8 mouse cellular contexts compared by ENCODE assay signal in the genomic region with DNA sequence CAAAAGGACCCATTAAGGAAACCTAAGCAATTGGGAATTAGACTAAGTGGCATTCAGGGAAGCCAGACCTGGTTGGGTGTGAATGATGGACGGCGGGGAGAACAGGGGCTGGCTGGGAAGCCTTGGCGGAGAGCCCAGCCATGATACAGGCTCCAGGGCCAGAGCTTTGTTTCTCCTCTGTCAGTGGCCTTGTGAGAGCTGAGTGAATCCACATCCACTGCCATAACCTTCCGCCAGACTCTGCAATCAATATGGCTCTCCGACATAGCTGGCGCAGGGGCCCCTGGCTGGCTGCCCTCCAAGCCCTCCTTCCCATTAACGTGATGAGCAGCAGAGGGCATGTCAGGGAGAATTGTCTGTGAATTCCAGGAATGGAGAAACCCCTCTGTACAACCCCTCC.
DNase-seq lines count a peak whose midpoint lies in the region; ATAC-seq lines count a peak whose summit lies in the region.

No protein-coding gene starts in this region.

- peak; percentile 14 for DNase-seq in gastrocnemius, postnatal 10 days
- no peak for DNase-seq in gastrocnemius, postnatal 36 days
- peak; percentile 33 for DNase-seq in right cerebral cortex, postnatal 4 days
- DNase-seq in right cerebral cortex, postnatal 14 days, result no peak
- DNase-seq in spleen, postnatal 4 days (ENCODE audit: low spot score in 2 of 2), result no peak

- H3K36me3 ChIP-seq in hindbrain, embryonic 15.5 days, result no peaks in the 10 kb centered on the region
- no peaks in the 10 kb centered on the region for H3K36me3 ChIP-seq in stomach, embryonic 16.5 days (ENCODE audit: control insufficient read depth, insufficient read depth, low read length)

- intact Hi-C loops in gastrocnemius, postnatal 36 days (cut with DNase I), result no loop called here

- no peak overlapping the region for H3K4me2 ChIP-seq in hindbrain, embryonic 15.5 days
- no peak overlapping the region for H3K4me2 ChIP-seq in stomach, embryonic 16.5 days (ENCODE audit: low read depth, low read length)

- 41% methylated on average over 7 of the region's 7 CpGs for WGBS in hindbrain, embryonic 15.5 days
- WGBS in stomach, embryonic 16.5 days, result 26% methylated on average over 7 of the region's 7 CpGs

- H3K4me1 ChIP-seq in hindbrain, embryonic 15.5 days (replicated peaks), result peaks cover 13% of the 10 kb centered on the region
- peaks cover 20% of the 10 kb centered on the region for H3K4me1 ChIP-seq in stomach, embryonic 16.5 days (ENCODE audit: control insufficient read depth, insufficient read depth, low read length)

- peak; percentile 80 for ATAC-seq in hindbrain, embryonic 15.5 days (ENCODE audit: low FRiP score, low read depth)
- ATAC-seq in stomach, embryonic 16.5 days (ENCODE audit: insufficient read depth, low FRiP score), result peak; percentile 86
- no peak for ATAC-seq in cerebellum, adult (ENCODE audit: insufficient number of reproducible peaks, low FRiP score, low TSS enrichment)

- no peak overlapping the region for H3K9ac ChIP-seq in hindbrain, embryonic 15.5 days
- no peak overlapping the region for H3K9ac ChIP-seq in stomach, embryonic 16.5 days (ENCODE audit: low read length)

- H3K9me3 ChIP-seq in hindbrain, embryonic 15.5 days, result no peaks in the 10 kb centered on the region
- no peaks in the 10 kb centered on the region for H3K9me3 ChIP-seq in stomach, embryonic 16.5 days (replicated peaks; ENCODE audit: control insufficient read depth, low read length)

- no peak overlapping the region for H3K4me3 ChIP-seq in hindbrain, embryonic 15.5 days
- no peak overlapping the region for H3K4me3 ChIP-seq in stomach, embryonic 16.5 days (replicated peaks; ENCODE audit: low read length)

- H3K27me3 ChIP-seq in hindbrain, embryonic 15.5 days, result no peaks in the 10 kb centered on the region
- no peaks in the 10 kb centered on the region for H3K27me3 ChIP-seq in stomach, embryonic 16.5 days (ENCODE audit: control insufficient read depth, insufficient read depth, low read length)

- no peak overlapping the region for H3K27ac ChIP-seq in hindbrain, embryonic 15.5 days (replicated peaks)
- no peak overlapping the region for H3K27ac ChIP-seq in stomach, embryonic 16.5 days (ENCODE audit: low read length)

Comparison
In these comparisons a context has a peak if more than half of its experiments do, and no peak if none do; other contexts are left out.
1. DNase-seq: peak in gastrocnemius, postnatal 10 days (single experiment) and right cerebral cortex, postnatal 4 days (single experiment); none in gastrocnemius, postnatal 36 days (0 of 2), right cerebral cortex, postnatal 14 days (single experiment) and spleen, postnatal 4 days (0 of 2).